Mouse (Mus musculus) left cerebral cortex, adult 2 months (tissue): Measurements from ENCODE around the gene Foxp1. TPM values are rescaled to one million over a fixed set of nuclear protein-coding genes. Genes with fewer than 3 reads are reported as not detected.

Experiments used
- DNase-seq, 2 experiments: peaks; one replicate each; pipeline ENCODE4 v3.0.0; 2021 to 2022; ENCODE audit warnings: low spot score in 2 of 2, mixed read lengths in 1 of 2; ENCODE audit errors: extremely low spot score in 1 of 2
- H3K27ac ChIP-seq: fragments of 200-600 bp; 2 replicates; pipeline ENCODE4 v1.8.1; 2022
- H3K4me3 ChIP-seq: fragments of 200-600 bp; 2 replicates; pipeline ENCODE4 v1.8.1; 2022
- CTCF ChIP-seq: fragments of 200-600 bp; IDR thresholded peaks from 2 replicates; pipeline ENCODE4 v1.8.1; 2022; ENCODE audit warnings: antibody characterized with exemption, mild to moderate bottlenecking, moderate library complexity
- intact Hi-C: fragments of 180-260 bp; cut with DNase I; formaldehyde crosslinking; loops from one replicate; pipeline ENCODE4 v1.15.1; 2025
- total RNA-seq, 2 experiments: library from RNA; stranded (reverse); gene quantifications; 2 replicates each; pipeline ENCODE4 v1.2.3; 2021

Gene Foxp1
- total RNA-seq, 2 experiments from 2014 or later = 133 to 139 TPM

- intact Hi-C loops = no loop called here
- Histone ChIP-seq H3K27ac (no peak overlapping the region), H3K4me3 (no peak overlapping the region)
- no peak for DNase-seq
- TF ChIP-seq CTCF = no peak
Observed at GRCm38 (mm10) chr6:99359036-99359698, 163.4 kb downstream of the Foxp1 start.

- no peak for DNase-seq
- Histone ChIP-seq H3K4me3 (no peak overlapping the region), H3K27ac (no peak overlapping the region)
- intact Hi-C loops = no loop called here
- TF ChIP-seq CTCF = no peak
Observed at GRCm38 (mm10) chr6:99357931-99358330, 164.6 kb downstream of the Foxp1 start.

GRCm38 (mm10) chr6:99354338-99354737 lies 168.2 kb downstream of the Foxp1 start:
- DNase-seq = no peak
- intact Hi-C loops = no loop called here
- Histone ChIP-seq H3K27ac (no peak overlapping the region), H3K4me3 (no peak overlapping the region)
- TF ChIP-seq CTCF = no peak

GRCm38 (mm10) chr6:99353441-99353840 lies 169.1 kb downstream of the Foxp1 start:
- no peak for TF ChIP-seq CTCF
- Histone ChIP-seq H3K27ac (0 out of 2 replicates have a peak overlapping the region, but pooled peaks have one; percentile 9), H3K4me3 (no peak overlapping the region)
- intact Hi-C loops = no loop called here
- DNase-seq = no peak

- intact Hi-C loops = no loop called here
- no peak for TF ChIP-seq CTCF
- no peak for DNase-seq
- H3K4me3 ChIP-seq = no peak overlapping the region
- H3K27ac ChIP-seq = no peak overlapping the region
Observed at GRCm38 (mm10) chr6:99350566-99350965, 172.0 kb downstream of the Foxp1 start.

GRCm38 (mm10) chr6:99350156-99350555 lies 172.4 kb downstream of the Foxp1 start:
- H3K27ac ChIP-seq = no peak overlapping the region
- no peak overlapping the region for H3K4me3 ChIP-seq
- DNase-seq = no peak
- intact Hi-C loops = no loop called here
- no peak for TF ChIP-seq CTCF

GRCm38 (mm10) chr6:99347836-99348235 lies 174.7 kb downstream of the Foxp1 start:
- DNase-seq = no peak
- Histone ChIP-seq H3K4me3 (no peak overlapping the region), H3K27ac (no peak overlapping the region)
- intact Hi-C loops = loop anchor here (1.0 kb wide), 1 partner anchor 81 kb away; no protein-coding TSS in a partner anchor
- no peak for TF ChIP-seq CTCF

- no peak for DNase-seq
- H3K4me3 ChIP-seq = no peak overlapping the region
- TF ChIP-seq CTCF = no peak
- intact Hi-C loops = no loop called here
- H3K27ac ChIP-seq = no peak overlapping the region
Observed at GRCm38 (mm10) chr6:99344966-99345365, 177.6 kb downstream of the Foxp1 start.

GRCm38 (mm10) chr6:99344357-99344756 lies 178.2 kb downstream of the Foxp1 start:
- Histone ChIP-seq H3K4me3 (no peak overlapping the region), H3K27ac (no peak overlapping the region)
- no peak for TF ChIP-seq CTCF
- intact Hi-C loops = no loop called here
- DNase-seq = no peak

- no peak for DNase-seq
- no peak overlapping the region for H3K27ac ChIP-seq
- intact Hi-C loops = no loop called here
- H3K4me3 ChIP-seq = no peak overlapping the region
- no peak for TF ChIP-seq CTCF
Observed at GRCm38 (mm10) chr6:99343815-99344214, 178.7 kb downstream of the Foxp1 start.

GRCm38 (mm10) chr6:99342416-99342815 lies 180.1 kb downstream of the Foxp1 start:
- intact Hi-C loops = no loop called here
- no peak for DNase-seq
- Histone ChIP-seq H3K4me3 (no peak overlapping the region), H3K27ac (no peak overlapping the region)
- TF ChIP-seq CTCF = no peak

GRCm38 (mm10) chr6:99340902-99341301 lies 181.6 kb downstream of the Foxp1 start:
- intact Hi-C loops = no loop called here
- DNase-seq = no peak

More at GRCm38 (mm10) chr6:99340902-99341301, 181.6 kb downstream of the Foxp1 start:
- no peak overlapping the region for H3K27ac ChIP-seq
- H3K4me3 ChIP-seq = no peak overlapping the region
- no peak for TF ChIP-seq CTCF
